Mouse (Mus musculus): Measurements from ENCODE around the gene Plscr4. TPM values are rescaled to one million over a fixed set of nuclear protein-coding genes. Genes with fewer than 3 reads are reported as not detected.
A peak's percentile ranks its signal among the peaks of the same experiment; 100 is the strongest.

The Plscr4 gene
- polyA plus RNA-seq, 2 experiments = 3.1 to 3.5 TPM

GRCm38 (mm10) chr9:92484710-92485267 lies 27.6 kb downstream of the Plscr4 start:
- Histone ChIP-seq H3K27me3 (ENCODE audit: control insufficient read depth, insufficient read depth, low read length) (no peaks in the 10 kb centered on the region), H3K27ac (replicated peaks; ENCODE audit: low read depth, low read length) (no peak overlapping the region), H3K4me3 (replicated peaks; ENCODE audit: low read length) (no peak overlapping the region), H3K9me3 (ENCODE audit: control insufficient read depth, low read length) (no peaks in the 10 kb centered on the region), H3K4me1 (ENCODE audit: control insufficient read depth, insufficient read depth, low read length) (no peaks in the 10 kb centered on the region), H3K4me2 (replicated peaks; ENCODE audit: low read depth, low read length, severe bottlenecking) (no peak overlapping the region), H3K9ac (ENCODE audit: low read depth, low read length, severe bottlenecking) (no peak overlapping the region), H3K36me3 (ENCODE audit: control insufficient read depth, insufficient read depth, low read length) (no peaks in the 10 kb centered on the region)
- TF ChIP-seq POLR2A (IDR thresholded peaks at IDR 0.05; ENCODE audit: borderline replicate concordance, extremely low read depth, insufficient read depth, insufficient read length) = no peak
- DNase-seq (ENCODE audit: low spot score) = no peak
- WGBS = 86% methylated on average over 7 of the region's 7 CpGs
- ATAC-seq (ENCODE audit: low FRiP score, low read depth) = no peak

- WGBS = 83% methylated on average over 7 of the region's 7 CpGs
- no peak overlapping the region for H3K9ac ChIP-seq (ENCODE audit: low read depth, low read length, severe bottlenecking)
- no peak overlapping the region for H3K27ac ChIP-seq (replicated peaks; ENCODE audit: low read depth, low read length)
- no peak for TF ChIP-seq POLR2A (IDR thresholded peaks at IDR 0.05; ENCODE audit: borderline replicate concordance, extremely low read depth, insufficient read depth, insufficient read length)
- H3K27me3 ChIP-seq (ENCODE audit: control insufficient read depth, insufficient read depth, low read length) = no peaks in the 10 kb centered on the region
- no peaks in the 10 kb centered on the region for H3K9me3 ChIP-seq (ENCODE audit: control insufficient read depth, low read length)
- no peak overlapping the region for H3K4me3 ChIP-seq (replicated peaks; ENCODE audit: low read length)
- ATAC-seq (ENCODE audit: low FRiP score, low read depth) = no peak
- no peaks in the 10 kb centered on the region for H3K36me3 ChIP-seq (ENCODE audit: control insufficient read depth, insufficient read depth, low read length)
- H3K4me2 ChIP-seq (replicated peaks; ENCODE audit: low read depth, low read length, severe bottlenecking) = no peak overlapping the region
- H3K4me1 ChIP-seq (ENCODE audit: control insufficient read depth, insufficient read depth, low read length) = no peaks in the 10 kb centered on the region
- DNase-seq (ENCODE audit: low spot score) = no peak
Measured at GRCm38 (mm10) chr9:92489857-92490256, 32.7 kb downstream of the Plscr4 start.

GRCm38 (mm10) chr9:92490319-92490718 lies 33.1 kb downstream of the Plscr4 start:
- ATAC-seq (ENCODE audit: low FRiP score, low read depth) (no peak), DNase-seq (ENCODE audit: low spot score) (no peak)
- H3K36me3 ChIP-seq (ENCODE audit: control insufficient read depth, insufficient read depth, low read length) = no peaks in the 10 kb centered on the region
- H3K4me2 ChIP-seq (replicated peaks; ENCODE audit: low read depth, low read length, severe bottlenecking) = no peak overlapping the region
- WGBS = 86% methylated on average over 3 of the region's 3 CpGs
- no peak overlapping the region for H3K9ac ChIP-seq (ENCODE audit: low read depth, low read length, severe bottlenecking)
- no peaks in the 10 kb centered on the region for H3K9me3 ChIP-seq (ENCODE audit: control insufficient read depth, low read length)
- no peaks in the 10 kb centered on the region for H3K27me3 ChIP-seq (ENCODE audit: control insufficient read depth, insufficient read depth, low read length)
- H3K4me1 ChIP-seq (ENCODE audit: control insufficient read depth, insufficient read depth, low read length) = no peaks in the 10 kb centered on the region
- TF ChIP-seq POLR2A (IDR thresholded peaks at IDR 0.05; ENCODE audit: borderline replicate concordance, extremely low read depth, insufficient read depth, insufficient read length) = no peak
- no peak overlapping the region for H3K27ac ChIP-seq (replicated peaks; ENCODE audit: low read depth, low read length)
- no peak overlapping the region for H3K4me3 ChIP-seq (replicated peaks; ENCODE audit: low read length)

- H3K27ac ChIP-seq (replicated peaks; ENCODE audit: low read depth, low read length) = no peak overlapping the region
- WGBS = 71% methylated on average over 2 of the region's 2 CpGs
- no peak overlapping the region for H3K4me2 ChIP-seq (replicated peaks; ENCODE audit: low read depth, low read length, severe bottlenecking)
- H3K4me1 ChIP-seq (ENCODE audit: control insufficient read depth, insufficient read depth, low read length) = no peaks in the 10 kb centered on the region
- no peak overlapping the region for H3K4me3 ChIP-seq (replicated peaks; ENCODE audit: low read length)
- no peak overlapping the region for H3K9ac ChIP-seq (ENCODE audit: low read depth, low read length, severe bottlenecking)
- no peaks in the 10 kb centered on the region for H3K9me3 ChIP-seq (ENCODE audit: control insufficient read depth, low read length)
- no peaks in the 10 kb centered on the region for H3K27me3 ChIP-seq (ENCODE audit: control insufficient read depth, insufficient read depth, low read length)
- ATAC-seq (ENCODE audit: low FRiP score, low read depth) = no peak
- no peak for TF ChIP-seq POLR2A (IDR thresholded peaks at IDR 0.05; ENCODE audit: borderline replicate concordance, extremely low read depth, insufficient read depth, insufficient read length)
- no peaks in the 10 kb centered on the region for H3K36me3 ChIP-seq (ENCODE audit: control insufficient read depth, insufficient read depth, low read length)
- DNase-seq (ENCODE audit: low spot score) = no peak
Measured at GRCm38 (mm10) chr9:92491274-92491673, 34.1 kb downstream of the Plscr4 start.

GRCm38 (mm10) chr9:92499710-92500410 lies 42.7 kb downstream of the Plscr4 start:
- H3K4me2 ChIP-seq (replicated peaks; ENCODE audit: low read depth, low read length, severe bottlenecking) = no peak overlapping the region
- DNase-seq (ENCODE audit: low spot score) (peak; percentile 79), ATAC-seq (ENCODE audit: low FRiP score, low read depth) (peak; percentile 67)
- no peaks in the 10 kb centered on the region for H3K27me3 ChIP-seq (ENCODE audit: control insufficient read depth, insufficient read depth, low read length)
- H3K36me3 ChIP-seq (ENCODE audit: control insufficient read depth, insufficient read depth, low read length) = no peaks in the 10 kb centered on the region
- no peak overlapping the region for H3K4me3 ChIP-seq (replicated peaks; ENCODE audit: low read length)
- 50% methylated on average over 12 of the region's 12 CpGs for WGBS
- no peak for TF ChIP-seq POLR2A (IDR thresholded peaks at IDR 0.05; ENCODE audit: borderline replicate concordance, extremely low read depth, insufficient read depth, insufficient read length)
- no peaks in the 10 kb centered on the region for H3K4me1 ChIP-seq (ENCODE audit: control insufficient read depth, insufficient read depth, low read length)
- H3K9ac ChIP-seq (ENCODE audit: low read depth, low read length, severe bottlenecking) = no peak overlapping the region
- H3K9me3 ChIP-seq (ENCODE audit: control insufficient read depth, low read length) = no peaks in the 10 kb centered on the region
- no peak overlapping the region for H3K27ac ChIP-seq (replicated peaks; ENCODE audit: low read depth, low read length)

All from limb, embryonic 14.5 days (tissue).